Mouse (Mus musculus): Measurements from ENCODE around the gene Saxo1.

- TF ChIP-seq CTCF (conservative IDR thresholded peaks at IDR 0.05 in 1 of 2, IDR thresholded peaks at IDR 0.05 in 1 of 2; ENCODE audit: low read depth in 2 of 2, low read length in 2 of 2), result no peak
- no peak for TF ChIP-seq MAFK (IDR thresholded peaks at IDR 0.05; ENCODE audit: insufficient replicate concordance, low read length)
- no peak for TF ChIP-seq TCF12 (IDR thresholded peaks at IDR 0.05; ENCODE audit: low read depth, low read length)
- TF ChIP-seq KAT2A (IDR thresholded peaks at IDR 0.05; ENCODE audit: insufficient replicate concordance, low read length), result no peak
- TF ChIP-seq TBP (conservative IDR thresholded peaks at IDR 0.05; ENCODE audit: low read depth, low read length), result no peak
- TF ChIP-seq SIN3A (IDR thresholded peaks at IDR 0.05; ENCODE audit: low read length), result no peak
- TF ChIP-seq ZC3H11A (IDR thresholded peaks at IDR 0.05; ENCODE audit: low read depth, low read length), result no peak
- no peak for TF ChIP-seq POLR2A (IDR thresholded peaks at IDR 0.05; ENCODE audit: low read depth, low read length)
- no peak for TF ChIP-seq EP300 (IDR thresholded peaks at IDR 0.05; ENCODE audit: low read length)
- TF ChIP-seq GABPA (IDR thresholded peaks at IDR 0.05; ENCODE audit: insufficient replicate concordance, low read depth, low read length), result no peak
- TF ChIP-seq ZNF384 (IDR thresholded peaks at IDR 0.05; ENCODE audit: low read depth, low read length), result no peak
- no peak for TF ChIP-seq CHD2 (IDR thresholded peaks at IDR 0.05; ENCODE audit: low read length)
These were observed 161.3 kb downstream of the Saxo1 start for GRCm38 (mm10) chr4:86396672-86397288.

Measured in CH12.LX (cell line).